Mouse (Mus musculus) forebrain, embryonic 15.5 days (tissue): Measurements from ENCODE around the gene Alg5. TPM values are rescaled to one million over a fixed set of nuclear protein-coding genes. Genes with fewer than 3 reads are reported as not detected.
"Not testable (repeated sequence)": the region's sequence is repeated elsewhere in the genome, so short reads cannot be mapped to it uniquely, and the experiment has no call there.

Source experiments
- ATAC-seq: fragments of 200-750 bp; cut with Nextera tagmentation; replicated peaks from 2 replicates; pipeline ENCODE4 v1.8.0; 2017; ENCODE audit warnings: mild to moderate bottlenecking, moderate TSS enrichment, moderate library complexity
- H3K27ac ChIP-seq: fragments of 300-500 bp; sonication (generic); replicated peaks from 2 replicates; pipeline ENCODE4 v1.5.1; 2015; ENCODE audit warnings: mild to moderate bottlenecking, inconsistent platforms
- H3K27me3 ChIP-seq: fragments of 300-500 bp; sonication (generic); 2 replicates; pipeline ENCODE4 v1.6.1; 2015; ENCODE audit warnings: inconsistent platforms
- H3K36me3 ChIP-seq: fragments of 300-500 bp; sonication (generic); 2 replicates; pipeline ENCODE4 v1.6.1; 2015; ENCODE audit warnings: mild to moderate bottlenecking, inconsistent platforms
- H3K4me1 ChIP-seq: fragments of 300-500 bp; sonication (generic); 2 replicates; pipeline ENCODE4 v1.6.1; 2015; ENCODE audit warnings: inconsistent platforms
- H3K4me2 ChIP-seq: fragments of 300-500 bp; sonication (generic); replicated peaks from 2 replicates; pipeline ENCODE4 v1.6.1; 2015; ENCODE audit warnings: mild to moderate bottlenecking, inconsistent platforms
- H3K4me3 ChIP-seq: fragments of 300-500 bp; sonication (generic); 2 replicates; pipeline ENCODE4 v1.5.1; 2015; ENCODE audit warnings: mild to moderate bottlenecking, inconsistent platforms
- H3K9ac ChIP-seq: fragments of 300-500 bp; sonication (generic); replicated peaks from 2 replicates; pipeline ENCODE4 v1.6.1; 2015; ENCODE audit warnings: mild to moderate bottlenecking, inconsistent platforms
- H3K9me3 ChIP-seq: fragments of 300-500 bp; sonication (generic); 2 replicates; pipeline ENCODE4 v1.6.1; 2016; ENCODE audit warnings: inconsistent platforms
- WGBS: fragments of 180-500 bp; shearing (Covaris S2); methylation state at CpG from one replicate; pipeline ENCODE4 v1.1.7; 2015; ENCODE audit warnings: mixed read lengths; 5-methylcytosine and 5-hydroxymethylcytosine counted together
- polyA plus RNA-seq: library from polyadenylated mRNA; unstranded; fragments of >200 nt; fragmentation: Nextera tagmentation; extraction: Ambion mirVana; gene quantifications from 2 replicates; pipeline ENCODE4 v1.2.1, GENCODE M21; 2015

Alg5 gene
- polyA plus RNA-seq, result 51.1 and 51.6 TPM in 2 replicates

DNA sequence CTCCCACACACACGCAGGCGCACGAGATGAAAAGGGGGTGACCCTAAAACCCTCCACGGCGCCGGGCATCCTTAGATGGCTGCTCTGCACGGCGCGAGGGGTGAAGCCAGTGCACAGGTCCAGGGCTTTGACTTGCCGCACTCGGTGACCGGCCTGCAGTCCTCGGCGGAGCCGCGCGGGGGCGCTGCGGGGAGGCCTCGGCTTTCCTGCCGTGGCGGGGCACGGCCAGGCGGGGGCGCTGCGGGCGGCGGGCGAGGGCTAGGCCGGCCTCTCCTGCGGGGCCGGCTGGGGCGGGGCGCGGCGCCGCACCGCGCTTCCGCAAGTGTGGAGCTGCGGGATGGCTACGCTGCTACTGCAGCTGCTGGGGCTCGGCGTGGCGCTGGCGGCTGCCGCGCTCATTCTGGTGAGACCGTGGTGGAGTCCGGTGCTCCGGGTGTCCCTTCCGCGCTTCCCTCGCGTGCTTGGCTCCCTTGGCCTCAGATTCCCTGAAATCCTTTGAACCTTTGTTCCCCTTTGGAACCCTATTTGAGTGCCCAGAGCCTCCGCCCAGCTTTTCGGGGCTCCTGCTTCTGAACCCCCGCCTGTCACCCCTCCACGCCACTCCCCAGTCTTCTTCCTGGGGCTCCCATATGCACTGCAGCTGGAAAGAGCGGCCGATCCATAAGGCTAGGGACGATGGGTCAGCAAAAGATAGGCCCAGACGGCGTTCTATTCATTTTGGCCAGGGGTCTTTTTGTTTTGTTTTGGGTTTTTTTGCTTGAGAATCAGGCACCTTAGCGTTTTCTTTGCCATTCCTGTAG is at the start of gene Alg5, which contains the start of gene Exosc8:
Alg5 (plus strand) TSS at position 293 of the 800 bp plus-strand sequence.
Exosc8 (minus strand) TSS at position 147 of the 800 bp plus-strand sequence.
- ATAC-seq, result peak; percentile 95
- under 1% methylated on average over 65 of the region's 65 CpGs for WGBS
- Histone ChIP-seq H3K9me3 (no peaks in the 10 kb centered on the region), H3K9ac (peak within 1 kb of the TSS; percentile 95), H3K4me2 (peak within 1 kb of the TSS; percentile 55), H3K27me3 (no peaks in the 10 kb centered on the region), H3K27ac (peak within 1 kb of the TSS; percentile 98), H3K4me3 (peak within 1 kb of the TSS; percentile 66), H3K36me3 (peaks cover 32% of the 10 kb centered on the region), H3K4me1 (peaks cover 22% of the 10 kb centered on the region)

DNA sequence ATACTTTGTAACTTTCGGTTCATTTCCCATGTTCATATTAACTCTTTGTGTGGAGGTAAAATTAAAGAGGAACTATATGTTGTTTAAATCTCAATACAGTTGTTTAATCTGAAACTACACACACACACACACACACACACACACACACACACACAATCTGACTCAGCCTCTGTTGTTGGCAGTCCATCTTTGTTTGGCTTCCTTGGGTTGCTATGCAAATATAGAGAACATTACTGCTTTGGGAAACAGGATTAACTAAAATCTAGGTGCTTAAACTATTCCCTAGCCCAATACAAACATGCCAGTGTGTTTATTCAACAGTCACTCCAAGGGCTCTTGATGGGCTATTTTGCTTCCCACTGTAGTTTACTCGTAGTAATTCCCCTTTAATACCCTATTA is 48.1 kb upstream of the Alg5 start:
- no peaks in the 10 kb centered on the region for H3K36me3 ChIP-seq
- no peaks in the 10 kb centered on the region for H3K27me3 ChIP-seq
- H3K9me3 ChIP-seq, result no peaks in the 10 kb centered on the region
- no peak overlapping the region for H3K4me3 ChIP-seq
- WGBS, result 58% methylated on average over 2 of the region's 2 CpGs
- H3K4me1 ChIP-seq, result peaks cover 3% of the 10 kb centered on the region
- no peak overlapping the region for H3K4me2 ChIP-seq
- no peak overlapping the region for H3K9ac ChIP-seq
- no peak overlapping the region for H3K27ac ChIP-seq
- ATAC-seq, result no peak

DNA sequence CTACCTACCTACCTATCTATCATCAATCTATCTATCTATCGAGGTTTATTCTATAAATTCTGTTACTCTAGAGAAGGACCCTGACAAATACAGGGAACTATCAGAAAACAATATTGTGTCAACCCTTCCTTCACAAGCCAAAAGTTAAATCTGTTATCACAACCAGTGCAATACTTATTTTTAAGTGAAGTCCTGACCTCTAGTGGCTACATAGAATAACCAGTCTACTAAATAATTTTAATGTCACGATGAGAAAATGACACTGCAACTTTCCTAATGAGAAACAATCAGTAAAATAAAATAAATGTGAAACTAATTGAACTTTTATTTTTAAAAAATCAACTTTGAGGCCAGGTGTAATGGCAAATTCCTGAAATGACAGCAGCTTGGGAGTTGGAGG is 46.2 kb upstream of the Alg5 start:
- Histone ChIP-seq H3K9ac (no peak overlapping the region), H3K9me3 (no peaks in the 10 kb centered on the region), H3K4me1 (peaks cover 6% of the 10 kb centered on the region), H3K27me3 (no peaks in the 10 kb centered on the region), H3K4me2 (no peak overlapping the region), H3K4me3 (no peak overlapping the region), H3K36me3 (no peaks in the 10 kb centered on the region), H3K27ac (no peak overlapping the region)
- ATAC-seq, result no peak
- 60% methylated on average over 2 of the region's 2 CpGs for WGBS

DNA sequence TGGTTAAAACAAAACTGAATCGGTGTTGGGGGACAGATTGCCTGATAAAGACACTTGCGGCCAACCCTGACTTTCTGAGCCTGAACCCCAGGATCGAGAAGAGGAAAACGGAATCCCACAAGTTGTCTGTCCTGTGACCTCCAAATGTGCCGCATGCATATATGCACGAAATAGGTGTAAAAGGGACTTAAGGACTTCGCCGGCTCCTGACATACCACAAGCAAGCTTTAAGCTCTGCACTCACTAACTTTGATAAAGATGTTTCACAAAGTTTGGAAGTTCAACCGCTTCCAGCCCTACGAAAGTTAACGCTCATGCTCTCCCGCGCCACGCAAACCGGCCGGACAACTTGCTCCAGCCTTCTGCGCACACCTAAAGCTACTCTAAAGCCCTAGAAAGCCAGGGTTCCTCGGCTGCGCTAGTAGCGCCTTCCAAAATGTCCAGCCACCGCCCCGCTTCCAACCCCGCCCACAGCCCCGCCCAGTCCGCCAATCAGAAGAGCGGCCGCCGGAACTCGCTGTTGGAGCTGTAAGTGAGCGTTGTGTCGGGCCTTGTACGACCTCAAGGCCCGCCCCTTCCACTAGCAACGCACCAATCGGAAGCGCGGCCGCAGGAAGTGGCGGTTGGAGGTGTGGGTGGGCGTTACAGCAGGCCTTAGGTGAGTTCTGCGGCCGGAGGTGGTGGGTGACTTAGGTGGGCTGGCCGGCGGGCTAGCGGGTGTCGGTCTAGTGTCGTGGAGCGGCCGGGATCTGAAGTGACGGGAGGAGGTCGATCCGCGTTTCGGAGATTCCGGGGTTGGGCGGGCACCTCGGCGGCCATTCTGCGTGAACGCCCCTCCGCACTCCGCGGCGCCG is 42.9 kb upstream of the Alg5 start, which contains the start of gene Supt20:
Supt20 (plus strand) TSS at position 606 of the 854 bp plus-strand sequence.
- 2% methylated on average over 65 of the region's 65 CpGs for WGBS
- H3K36me3 ChIP-seq, result peaks cover 12% of the 10 kb centered on the region
- H3K4me2 ChIP-seq, result peak within 1 kb of the TSS; percentile 77
- no peaks in the 10 kb centered on the region for H3K9me3 ChIP-seq
- peak within 1 kb of the TSS; percentile 77 for H3K27ac ChIP-seq
- H3K4me1 ChIP-seq, result peaks cover 15% of the 10 kb centered on the region
- H3K9ac ChIP-seq, result peak within 1 kb of the TSS; percentile 62
- peak within 1 kb of the TSS; percentile 72 for H3K4me3 ChIP-seq
- no peaks in the 10 kb centered on the region for H3K27me3 ChIP-seq
- peak; percentile 99 for ATAC-seq

DNA sequence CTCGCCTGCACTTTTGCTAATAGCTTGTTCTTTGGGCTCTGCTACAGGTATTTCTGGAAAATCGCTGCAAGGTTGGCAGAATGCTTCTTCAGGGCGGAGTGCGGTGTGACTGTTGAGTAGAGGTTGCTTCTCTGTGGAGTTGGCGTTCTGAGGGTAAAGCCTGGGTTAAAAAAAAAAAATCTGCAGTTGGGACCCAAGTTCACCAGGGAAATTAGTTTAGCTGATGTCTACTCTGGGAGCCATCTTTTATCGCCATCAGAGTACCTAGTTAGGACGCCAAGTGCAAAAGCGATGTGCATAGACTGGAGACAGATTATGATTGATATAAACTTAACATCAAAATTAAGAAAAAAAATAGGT is 42.3 kb upstream of the Alg5 start:
- peak overlapping the region; percentile 72 for H3K4me3 ChIP-seq
- 0% methylated on average over 8 of the region's 8 CpGs for WGBS
- no peaks in the 10 kb centered on the region for H3K27me3 ChIP-seq
- peaks cover 12% of the 10 kb centered on the region for H3K36me3 ChIP-seq
- H3K4me2 ChIP-seq, result peak overlapping the region; percentile 51
- no peaks in the 10 kb centered on the region for H3K9me3 ChIP-seq
- ATAC-seq, result no peak
- peak overlapping the region; percentile 77 for H3K27ac ChIP-seq
- H3K4me1 ChIP-seq, result peaks cover 15% of the 10 kb centered on the region
- peak overlapping the region; percentile 62 for H3K9ac ChIP-seq

DNA sequence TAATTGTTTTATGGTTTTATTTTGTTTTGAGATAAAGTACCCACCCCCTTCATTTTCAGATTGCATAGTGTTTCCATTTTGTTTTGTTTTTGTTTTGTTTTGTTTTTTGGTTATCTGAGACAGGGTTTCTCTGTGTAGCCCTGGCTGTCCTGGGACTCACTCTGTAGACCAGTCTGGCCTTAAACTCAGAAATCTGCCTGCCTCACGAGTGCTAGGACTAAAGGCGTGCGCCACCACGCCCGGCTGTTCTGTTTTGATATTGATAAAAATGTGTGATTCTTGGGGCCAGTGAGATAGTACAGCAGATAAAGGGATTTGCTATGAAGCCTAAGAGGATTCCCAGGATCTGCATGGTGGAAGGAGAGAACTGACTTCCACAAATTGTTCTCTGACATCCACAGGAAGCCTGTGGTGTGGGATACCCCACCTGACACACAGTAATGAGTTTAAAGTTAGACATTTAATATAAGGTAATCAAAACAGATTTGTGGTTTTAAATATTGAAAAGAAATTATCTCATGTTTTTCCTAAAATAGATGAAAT is 35.5 kb upstream of the Alg5 start:
- no peak overlapping the region for H3K4me2 ChIP-seq
- H3K27me3 ChIP-seq, result no peaks in the 10 kb centered on the region
- peaks cover 1% of the 10 kb centered on the region; the same call in 1 of the 2 replicates for H3K4me1 ChIP-seq
- peaks cover 56% of the 10 kb centered on the region for H3K36me3 ChIP-seq
- H3K4me3 ChIP-seq, result no peak overlapping the region
- H3K27ac ChIP-seq, result no peak overlapping the region
- H3K9me3 ChIP-seq, result no peaks in the 10 kb centered on the region
- no peak overlapping the region for H3K9ac ChIP-seq
- ATAC-seq, result no peak
- 91% methylated on average over 5 of the region's 5 CpGs for WGBS

DNA sequence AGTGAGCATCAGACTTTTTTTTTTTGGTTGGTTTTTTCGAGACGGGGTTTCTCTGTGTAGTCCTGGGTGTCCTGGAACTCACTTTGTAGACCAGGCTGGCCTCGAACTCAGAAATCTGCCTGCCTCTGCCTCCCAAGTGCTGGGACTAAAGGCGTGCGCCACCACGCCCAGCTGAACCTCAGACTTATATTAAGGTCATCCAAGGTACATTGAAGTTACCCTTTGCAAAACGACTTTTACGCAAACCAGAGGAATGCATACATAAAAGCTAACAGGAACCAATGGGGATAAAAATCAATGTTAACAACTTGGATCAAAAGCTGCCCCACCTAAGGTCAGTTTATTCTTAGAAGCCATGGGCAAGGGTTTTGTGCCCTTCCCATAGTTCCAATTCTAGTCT is 31.2 kb upstream of the Alg5 start:
- H3K9ac ChIP-seq, H3K27me3 ChIP-seq, H3K4me1 ChIP-seq, H3K9me3 ChIP-seq, H3K27ac ChIP-seq, ATAC-seq, H3K4me2 ChIP-seq, H3K4me3 ChIP-seq: not testable (repeated sequence)
- WGBS, result over 99% methylated on average over 8 of the region's 8 CpGs
- H3K36me3 ChIP-seq, result peaks cover 77% of the 10 kb centered on the region

DNA sequence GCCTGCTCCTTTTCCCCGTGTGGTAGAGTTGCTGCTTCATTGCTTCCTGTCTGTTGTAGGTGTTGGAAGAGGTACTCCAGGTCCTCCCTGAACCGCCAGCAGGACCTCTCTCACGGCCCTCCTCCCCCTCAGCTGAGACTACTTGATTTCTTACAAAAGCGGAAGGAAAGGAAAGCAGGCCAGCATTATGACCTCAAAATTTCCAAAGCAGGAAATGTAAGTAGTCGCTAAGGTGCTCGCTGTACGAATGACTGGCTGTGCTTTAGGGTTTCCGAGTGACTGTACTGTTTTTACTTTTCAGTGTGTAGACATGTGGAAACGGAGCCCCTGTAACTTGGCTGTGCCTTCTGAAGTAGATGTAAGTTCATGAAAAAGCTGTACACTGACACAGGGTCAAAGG is 26.4 kb upstream of the Alg5 start:
- Histone ChIP-seq H3K4me2 (no peak overlapping the region), H3K4me3 (no peak overlapping the region), H3K27me3 (no peaks in the 10 kb centered on the region), H3K4me1 (no peaks in the 10 kb centered on the region), H3K27ac (no peak overlapping the region), H3K36me3 (peaks cover 80% of the 10 kb centered on the region), H3K9ac (no peak overlapping the region), H3K9me3 (no peaks in the 10 kb centered on the region)
- no peak for ATAC-seq
- 89% methylated on average over 9 of the region's 9 CpGs for WGBS

DNA sequence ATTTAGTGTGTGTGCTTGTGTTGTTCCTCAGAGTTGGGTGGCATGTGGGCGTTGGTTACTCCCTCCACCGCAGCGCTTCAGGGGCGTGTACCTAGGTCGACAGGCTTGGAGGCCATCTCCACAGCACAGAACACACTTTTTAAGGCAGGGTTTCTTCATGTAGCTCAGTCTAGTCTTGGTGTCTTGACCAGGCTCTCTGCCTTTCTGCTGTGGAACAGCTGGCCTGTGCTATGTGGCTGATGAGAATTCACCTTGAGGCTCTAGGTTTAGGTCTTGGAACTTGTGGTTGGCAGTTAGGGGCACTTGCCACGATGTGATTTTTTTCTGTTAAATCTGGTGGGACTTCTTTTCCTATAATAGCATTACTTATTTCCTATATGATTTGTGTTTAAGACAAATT is 21.1 kb upstream of the Alg5 start, which contains the start of gene Gm21958:
Gm21958 (minus strand) TSS at position 101 of the 400 bp plus-strand sequence.
- no peak within 1 kb of the TSS for H3K9ac ChIP-seq
- 96% methylated on average over 6 of the region's 6 CpGs for WGBS
- no peak for ATAC-seq
- H3K4me1 ChIP-seq, result no peaks in the 10 kb centered on the region
- H3K27me3 ChIP-seq, result no peaks in the 10 kb centered on the region
- no peak within 1 kb of the TSS for H3K4me2 ChIP-seq
- H3K27ac ChIP-seq, result no peak within 1 kb of the TSS
- H3K4me3 ChIP-seq, result no peak within 1 kb of the TSS
- no peaks in the 10 kb centered on the region for H3K9me3 ChIP-seq
- peaks cover 76% of the 10 kb centered on the region for H3K36me3 ChIP-seq

DNA sequence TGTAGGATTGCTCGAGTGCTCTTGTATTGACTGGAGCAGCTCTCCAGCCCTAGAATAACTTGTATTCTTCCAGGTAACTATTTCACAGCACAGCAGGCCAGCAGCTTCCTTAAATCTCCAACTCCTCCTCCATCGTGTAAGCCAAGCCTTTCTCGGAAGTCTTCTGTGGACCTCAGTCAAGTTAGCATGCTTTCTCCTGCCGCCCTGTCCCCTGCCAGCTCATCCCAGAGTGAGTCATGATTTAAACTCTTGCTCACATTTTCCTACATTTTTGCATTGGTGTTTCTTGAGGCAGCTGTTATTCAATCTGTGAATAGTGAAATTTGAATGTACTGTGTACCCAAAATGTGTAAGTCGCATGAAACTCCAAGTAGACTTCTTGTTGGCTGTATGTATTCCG is 19.9 kb upstream of the Alg5 start:
- Histone ChIP-seq H3K4me3 (no peak overlapping the region), H3K9me3 (no peaks in the 10 kb centered on the region), H3K4me2 (no peak overlapping the region), H3K27me3 (no peaks in the 10 kb centered on the region), H3K36me3 (peaks cover 70% of the 10 kb centered on the region), H3K27ac (no peak overlapping the region), H3K9ac (no peak overlapping the region), H3K4me1 (no peaks in the 10 kb centered on the region)
- no peak for ATAC-seq
- WGBS, result 95% methylated on average over 6 of the region's 6 CpGs

DNA sequence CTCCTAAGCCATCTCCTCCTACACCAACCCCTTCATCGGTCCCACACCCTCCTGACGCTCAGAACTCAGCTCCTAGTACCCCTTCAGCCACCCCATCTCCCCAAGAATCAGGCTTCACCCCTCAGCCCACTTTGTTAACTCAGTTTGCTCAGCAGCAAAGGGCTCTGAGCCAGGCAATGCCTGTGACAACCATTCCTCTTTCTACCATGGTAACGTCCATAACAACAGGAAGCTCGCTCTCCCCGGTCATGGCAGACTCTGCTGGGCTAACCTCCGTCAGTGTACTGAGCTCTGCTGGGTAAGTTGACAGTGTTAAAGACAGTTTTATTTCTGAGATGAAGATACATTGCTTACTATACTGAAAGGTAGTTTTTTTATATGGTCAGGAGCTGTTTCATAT is 18.0 kb upstream of the Alg5 start:
- no peak overlapping the region for H3K4me2 ChIP-seq
- no peaks in the 10 kb centered on the region for H3K27me3 ChIP-seq
- H3K4me1 ChIP-seq, result no peaks in the 10 kb centered on the region
- peaks cover 62% of the 10 kb centered on the region for H3K36me3 ChIP-seq
- no peak overlapping the region for H3K27ac ChIP-seq
- no peaks in the 10 kb centered on the region for H3K9me3 ChIP-seq
- no peak overlapping the region for H3K4me3 ChIP-seq
- H3K9ac ChIP-seq, result no peak overlapping the region
- WGBS, result 85% methylated on average over 6 of the region's 6 CpGs
- no peak for ATAC-seq

DNA sequence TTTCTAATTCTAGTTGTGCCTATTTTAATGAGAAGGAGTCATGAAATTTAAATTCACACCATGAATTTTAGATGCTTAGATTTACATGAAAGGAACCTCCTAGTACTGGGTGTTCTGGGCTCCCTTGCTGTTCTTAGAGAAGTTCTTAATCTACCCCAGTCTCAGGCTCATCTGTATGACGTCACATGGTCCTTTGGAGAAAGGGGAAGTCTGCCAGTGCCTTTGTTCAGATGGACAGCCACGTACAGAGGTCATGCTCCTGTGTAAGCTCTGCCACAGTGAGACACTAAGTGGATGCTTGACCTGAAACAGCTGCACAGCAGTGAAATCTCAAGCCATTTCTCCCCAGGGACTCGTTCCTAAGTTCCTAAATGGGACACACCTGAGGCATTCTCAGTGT is 16.4 kb upstream of the Alg5 start:
- Histone ChIP-seq H3K4me3 (no peak overlapping the region), H3K36me3 (peaks cover 59% of the 10 kb centered on the region), H3K27ac (no peak overlapping the region), H3K27me3 (no peaks in the 10 kb centered on the region), H3K4me2 (no peak overlapping the region), H3K9ac (no peak overlapping the region), H3K4me1 (no peaks in the 10 kb centered on the region), H3K9me3 (no peaks in the 10 kb centered on the region)
- ATAC-seq, result no peak
- 65% methylated on average over 3 of the region's 3 CpGs for WGBS
